Mouse (Mus musculus) embryonic fibroblast, embryonic 13.5 days (primary cell): ENCODE data around the gene Alg3.

ENCODE experiments used
- CTCF ChIP-seq: IDR thresholded peaks from 2 replicates; pipeline ENCODE4 v1.5.1; 2011; ENCODE audit warnings: mild to moderate bottlenecking, control low read depth, low read length, moderate library complexity, borderline replicate concordance; ENCODE audit not compliant: insufficient read depth
- POLR2A ChIP-seq: IDR thresholded peaks from 2 replicates; pipeline ENCODE4 v1.6.1; 2011; ENCODE audit warnings: low read depth, mild to moderate bottlenecking, control low read depth, low read length, moderate library complexity

DNA sequence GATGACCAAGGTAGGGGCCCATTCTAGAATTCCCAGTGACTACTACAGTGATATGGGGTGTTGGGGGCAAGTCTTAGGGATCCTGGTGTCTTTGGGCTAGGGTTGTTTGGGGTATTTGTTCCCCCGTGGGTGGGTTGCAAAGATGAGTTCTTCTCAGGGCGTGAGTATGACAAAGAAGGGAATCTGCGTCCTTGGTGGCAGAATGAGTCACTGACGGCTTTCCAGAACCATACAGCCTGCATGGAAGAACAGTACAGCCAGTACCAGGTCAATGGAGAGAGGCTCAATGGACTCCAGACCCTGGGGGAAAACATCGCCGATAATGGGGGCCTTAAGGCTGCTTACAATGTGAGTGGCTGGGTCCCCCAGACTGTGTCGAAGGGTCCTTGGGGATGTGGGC, 32.4 kb upstream of the Alg3 start:
- TF ChIP-seq CTCF, result no peak
- no peak for TF ChIP-seq POLR2A
